In the genomic region with DNA sequence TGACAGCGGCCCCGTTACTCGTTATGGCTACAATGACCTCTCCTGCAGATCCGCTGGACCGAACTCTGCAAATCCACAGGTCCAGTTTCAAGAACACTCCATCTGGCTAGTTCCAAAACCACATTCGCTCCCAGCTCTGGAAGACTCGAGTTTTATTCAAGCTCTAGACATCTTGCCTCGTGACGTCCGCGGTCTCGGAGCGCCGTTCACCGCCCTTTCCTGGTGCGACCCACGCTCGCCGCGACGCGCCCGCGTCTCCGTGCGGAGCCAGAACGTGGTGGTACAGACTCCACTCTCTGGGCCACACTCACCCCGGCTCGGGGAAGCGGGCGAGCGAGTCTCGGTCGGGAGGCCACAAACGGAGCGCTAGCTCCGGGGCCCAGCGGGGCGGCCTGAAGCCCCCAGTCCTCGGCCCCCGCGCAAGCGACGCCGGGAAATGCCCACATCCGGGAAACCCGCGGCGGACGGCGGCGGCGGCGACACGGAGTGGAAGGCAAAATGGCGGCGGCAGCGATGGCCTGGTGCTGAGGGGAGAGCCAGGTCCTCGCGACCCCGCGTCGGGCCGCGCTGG, we compare ENCODE assay signal across 8 mouse cellular contexts. TPM values are rescaled to one million over a fixed set of nuclear protein-coding genes. Genes with fewer than 3 reads are reported as not detected.
DNase-seq lines count a peak whose midpoint lies in the region; ATAC-seq and TF ChIP-seq lines count a peak whose summit lies in the region.

A gene (minus strand): TSS at position 406 of the 571 bp plus-strand sequence.
A gene (plus strand): TSS at position 484 of the 571 bp plus-strand sequence.

- H3K9ac ChIP-seq in hindbrain, postnatal 0 days (replicated peaks; ENCODE audit: low read length): peak within 1 kb of the TSS; percentile 100

- no peaks in the 10 kb centered on the region for H3K9me3 ChIP-seq in hindbrain, postnatal 0 days (ENCODE audit: low read length)

- no peaks in the 10 kb centered on the region for H3K27me3 ChIP-seq in hindbrain, postnatal 0 days (ENCODE audit: insufficient read depth, low read length)

- peak; percentile 56; the same call in 1 of the 2 replicates for TF ChIP-seq POLR2A in cortical plate, adult 2 months (IDR thresholded peaks at IDR 0.05; ENCODE audit: extremely low read depth, insufficient read depth, low read length)

- peaks cover 13% of the 10 kb centered on the region; the same call in 1 of the 2 replicates for H3K36me3 ChIP-seq in hindbrain, postnatal 0 days (ENCODE audit: insufficient read depth, low read length)
- H3K36me3 ChIP-seq in macrophage (ENCODE audit: inconsistent target): no peaks in the 10 kb centered on the region

- DNase-seq in adipocyte (ENCODE audit: low spot score): peak; percentile 66
- DNase-seq in gastrocnemius, adult 8-10 months (ENCODE audit: low spot score in 2 of 2): peak; percentile 60 to 67
- peak; percentile 92 for DNase-seq in hindbrain, postnatal 0 days (ENCODE audit: low spot score)
- peak; percentile 88 to 92 for DNase-seq in left cerebral cortex, adult 2 months (ENCODE audit: extremely low spot score in 1 of 2, low spot score in 2 of 2)
- DNase-seq in retina, postnatal 7 days (ENCODE audit: low read depth, low spot score): peak; percentile 77
- peak; percentile 82 to 87 for DNase-seq in urinary bladder, adult 18-20 months (ENCODE audit: low spot score in 2 of 2)

- H3K79me2 ChIP-seq in macrophage (ENCODE audit: inconsistent target): peaks cover 92% of the 10 kb centered on the region

- peak within 1 kb of the TSS; percentile 86 for H3K4me2 ChIP-seq in hindbrain, postnatal 0 days (ENCODE audit: low read depth, low read length)

- H3K27ac ChIP-seq in cortical plate, adult 2 months (ENCODE audit: insufficient read depth, low read length): peak within 1 kb of the TSS; percentile 97
- peak within 1 kb of the TSS; percentile 99 for H3K27ac ChIP-seq in hindbrain, postnatal 0 days
- peak within 1 kb of the TSS; percentile 98 for H3K27ac ChIP-seq in left cerebral cortex, adult 2 months
- H3K27ac ChIP-seq in macrophage: peak within 1 kb of the TSS; percentile 66

- WGBS in hindbrain, postnatal 0 days: 1% methylated on average over 65 of the region's 65 CpGs
- WGBS in macrophage (ENCODE audit: missing documents): 2% methylated on average over 52 of the region's 65 CpGs

- peak within 1 kb of the TSS; percentile 89 for H3K4me3 ChIP-seq in cortical plate, adult 2 months (ENCODE audit: insufficient read depth, low read length)
- H3K4me3 ChIP-seq in hindbrain, postnatal 0 days (ENCODE audit: low read length): peak within 1 kb of the TSS; percentile 95
- H3K4me3 ChIP-seq in left cerebral cortex, adult 2 months: peak within 1 kb of the TSS; percentile 93
- peak within 1 kb of the TSS; percentile 84 for H3K4me3 ChIP-seq in macrophage (ENCODE audit: inconsistent target)

- H3K4me1 ChIP-seq in cortical plate, adult 2 months (ENCODE audit: control insufficient read depth, insufficient read depth, low read length): peaks cover 12% of the 10 kb centered on the region; the same call in 1 of the 2 replicates
- H3K4me1 ChIP-seq in hindbrain, postnatal 0 days (ENCODE audit: insufficient read depth, low read length): peaks cover 19% of the 10 kb centered on the region

- intact Hi-C loops in left cerebral cortex, adult 2 months (cut with DNase I): loop anchor here (1.0 kb wide), 1 partner anchor 18 kb away; no protein-coding TSS in a partner anchor

- TF ChIP-seq CTCF in cortical plate, adult 2 months (IDR thresholded peaks at IDR 0.05; ENCODE audit: extremely low read depth, insufficient read depth, low read length): no peak
- no peak for TF ChIP-seq CTCF in hindbrain, postnatal 0 days (IDR thresholded peaks at IDR 0.05; ENCODE audit: low read depth)
- TF ChIP-seq CTCF in left cerebral cortex, adult 2 months (IDR thresholded peaks at IDR 0.05): no peak

- peak; percentile 87 for ATAC-seq in hindbrain, postnatal 0 days

RNA-seq across cellular contexts. Expression of the first gene that starts in this region (rescaled TPM):
- 148 and 158 TPM in 2 replicates for polyA plus RNA-seq in cortical plate, adult 2 months (2012; rRNA removed)
- 100 to 1,000 TPM; 111 to 131 (median 116) TPM for total RNA-seq in gastrocnemius, adult 8-10 months (2022)
- total RNA-seq in hindbrain, postnatal 0 days (2014; rRNA removed): 65.7 and 72.7 TPM in 2 replicates
- polyA plus RNA-seq in hindbrain, postnatal 0 days (2015; fragmentation: Nextera tagmentation; extraction: Ambion mirVana): 188 and 202 TPM in 2 replicates
- 100 to 1,000 TPM; 183 to 205 TPM for total RNA-seq in left cerebral cortex, adult 2 months (2021)
- total RNA-seq in macrophage (2018; cell fraction: chromatin; rRNA removed): 10 to 100 TPM; 19.5 to 85.0 (median 40.0) TPM
- 10 to 100 TPM; 32.5 to 58.6 (median 45.1) TPM for total RNA-seq in macrophage (2018; cell fraction: cytosol; rRNA removed)
- 100 to 1,000 TPM in 1 of 26 experiments, 10 to 100 TPM in 25; 27.9 to 115 (median 47.1) TPM for total RNA-seq in macrophage (2018; cell fraction: nucleus; rRNA removed)
- 35.0 to 67.7 TPM (median 47.9 TPM) in 3 replicates for polyA plus RNA-seq in macrophage (2018)

RNA-seq across cellular contexts. Expression of the second gene that starts in this region (rescaled TPM):
- 16.1 and 17.1 TPM in 2 replicates for polyA plus RNA-seq in cortical plate, adult 2 months (2012; rRNA removed)
- total RNA-seq in gastrocnemius, adult 8-10 months (2022): 10 to 100 TPM in 3 of 4 experiments, 1 to 10 TPM in 1; 9.4 to 11.4 (median 10.3) TPM
- 39.2 and 41.0 TPM in 2 replicates for total RNA-seq in hindbrain, postnatal 0 days (2014; rRNA removed)
- polyA plus RNA-seq in hindbrain, postnatal 0 days (2015; fragmentation: Nextera tagmentation; extraction: Ambion mirVana): 5.7 and 7.1 TPM in 2 replicates
- total RNA-seq in left cerebral cortex, adult 2 months (2021): 10 to 100 TPM; 31.9 to 32.0 TPM
- 10 to 100 TPM; 43.0 to 72.6 (median 57.6) TPM for total RNA-seq in macrophage (2018; cell fraction: chromatin; rRNA removed)
- total RNA-seq in macrophage (2018; cell fraction: cytosol; rRNA removed): 10 to 100 TPM; 26.4 to 36.3 (median 29.8) TPM
- total RNA-seq in macrophage (2018; cell fraction: nucleus; rRNA removed): 10 to 100 TPM; 39.2 to 80.1 (median 52.5) TPM
- polyA plus RNA-seq in macrophage (2018): 12.6 to 14.5 TPM (median 13.7 TPM) in 3 replicates

Comparison
In these comparisons a context has a peak if more than half of its experiments do, and no peak if none do; other contexts are left out.
1. Peak in every context shown above with its lines: DNase-seq, ATAC-seq, H3K4me3 ChIP-seq and H3K27ac ChIP-seq.